Mouse (Mus musculus) mouse trophoblast stem cell (cell line): ENCODE measurements around the gene Methig1.
"Not testable (repeated sequence)": the region's sequence is repeated elsewhere in the genome, so short reads cannot be mapped to it uniquely, and the experiment has no call there.

ENCODE experiments used
- in situ Hi-C, 2 experiments: fragments of 300-500 bp; cut with MseI, MboI; formaldehyde crosslinking; loops; 2 replicates in 1 of 2; 3 replicates in 1 of 2; pipeline ENCODE4 v1.15.1; 2025

Methig1 gene

GRCm38 (mm10) chr15:100352711-100353250 is at the start of gene Methig1, which contains the start of gene Mettl7a2:
Methig1 (plus strand) TSS chr15:100353149.
Mettl7a2 (plus strand) TSS chr15:100353200.
- in situ Hi-C loops, result no loop called here

DNA sequence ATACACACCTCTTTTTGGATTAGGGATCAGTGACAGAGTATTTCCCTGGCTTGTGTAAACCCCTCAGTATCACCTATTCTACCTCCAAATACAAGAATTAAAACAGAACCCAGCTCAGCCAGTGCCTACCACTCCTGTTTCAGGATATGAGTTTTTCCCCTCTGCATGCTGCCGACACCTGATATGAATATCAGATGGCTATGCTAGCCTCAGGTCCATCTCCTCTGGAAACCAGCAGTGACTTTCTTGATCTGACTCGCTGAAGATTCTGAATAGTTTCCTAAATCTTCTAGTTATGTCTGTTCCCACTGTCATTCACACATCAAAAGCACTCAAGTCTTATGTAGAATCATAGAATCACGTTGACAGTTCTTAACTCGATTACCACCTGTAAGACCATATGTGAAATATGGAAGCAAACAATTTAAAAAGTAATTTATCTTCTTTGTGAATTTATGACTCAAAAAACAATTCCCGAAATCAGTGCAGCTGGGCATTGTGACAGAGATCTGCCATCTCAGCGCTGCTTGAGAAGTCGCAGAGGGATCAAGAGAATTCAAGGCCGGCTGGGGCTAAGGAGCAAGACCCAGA is 49.4 kb upstream of the Methig1 start:
- in situ Hi-C loops, result no loop called here

- in situ Hi-C loops, result no loop called here
Measured at GRCm38 (mm10) chr15:100304019-100304991, 48.6 kb upstream of the Methig1 start, which contains the start of gene Mettl7a1. Mettl7a1 (plus strand) TSS chr15:100304140.

- in situ Hi-C loops, result no loop called here
Measured at GRCm38 (mm10) chr15:100306201-100306600, 46.7 kb upstream of the Methig1 start.

GRCm38 (mm10) chr15:100307438-100308096 is 45.4 kb upstream of the Methig1 start:
- in situ Hi-C loops, result not testable (repeated sequence)

- in situ Hi-C loops, result no loop called here
Measured at GRCm38 (mm10) chr15:100312346-100312745, 40.6 kb upstream of the Methig1 start.

- in situ Hi-C loops, result no loop called here
Measured at GRCm38 (mm10) chr15:100314448-100315145, 38.4 kb upstream of the Methig1 start.

DNA sequence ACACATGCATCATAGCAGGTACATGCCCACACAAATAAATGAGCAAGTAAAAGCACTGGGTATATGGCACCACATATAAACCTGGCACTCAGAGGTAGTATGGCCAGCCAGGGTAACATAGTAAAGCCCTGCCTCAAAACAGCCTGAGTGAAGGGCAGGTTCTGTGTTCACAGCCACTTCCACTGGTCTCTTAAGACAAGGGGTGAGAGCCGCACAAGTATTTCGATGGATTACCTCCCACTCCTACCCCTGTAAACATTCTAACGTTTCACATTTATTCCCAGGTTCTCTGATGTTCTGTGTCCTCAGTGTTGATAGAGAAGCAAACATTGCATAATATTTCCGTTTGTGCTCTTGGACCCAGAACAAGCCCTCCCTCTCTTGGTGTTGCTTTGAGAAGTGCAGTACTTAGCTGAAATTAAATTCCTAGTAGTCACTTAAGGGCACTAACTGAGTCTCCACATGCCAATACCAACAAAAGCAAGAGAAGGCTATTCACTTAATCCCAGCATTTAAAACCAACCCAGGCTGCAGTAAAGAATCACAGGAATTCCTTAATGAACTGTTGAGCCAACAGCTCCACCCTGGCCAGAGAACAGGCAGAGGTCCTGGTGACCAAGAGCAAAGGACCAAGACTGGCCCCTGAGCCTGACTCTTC is 34.8 kb upstream of the Methig1 start:
- in situ Hi-C loops, result not testable (repeated sequence)

DNA sequence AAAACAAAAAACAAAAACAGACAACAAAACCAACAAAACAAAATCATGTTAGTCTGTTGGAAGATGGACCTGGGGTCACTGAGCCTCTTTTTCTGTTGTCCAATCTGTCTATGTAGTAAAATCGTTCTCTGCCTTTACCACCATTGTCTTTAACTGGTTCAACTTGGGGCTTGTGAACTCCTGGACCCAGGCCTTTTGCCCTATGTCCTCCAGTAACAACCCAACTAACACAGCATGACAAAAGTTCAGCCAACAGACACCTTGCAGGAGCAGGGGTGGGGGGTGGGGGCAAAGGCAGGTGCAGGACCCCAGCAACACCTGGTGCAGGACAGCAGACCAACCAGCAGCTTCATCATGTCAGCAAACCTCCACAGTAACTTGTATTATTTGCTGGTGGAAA is 33.1 kb upstream of the Methig1 start:
- in situ Hi-C loops, result no loop called here

- in situ Hi-C loops, result no loop called here
Measured at GRCm38 (mm10) chr15:100320295-100320905, 32.5 kb upstream of the Methig1 start.

DNA sequence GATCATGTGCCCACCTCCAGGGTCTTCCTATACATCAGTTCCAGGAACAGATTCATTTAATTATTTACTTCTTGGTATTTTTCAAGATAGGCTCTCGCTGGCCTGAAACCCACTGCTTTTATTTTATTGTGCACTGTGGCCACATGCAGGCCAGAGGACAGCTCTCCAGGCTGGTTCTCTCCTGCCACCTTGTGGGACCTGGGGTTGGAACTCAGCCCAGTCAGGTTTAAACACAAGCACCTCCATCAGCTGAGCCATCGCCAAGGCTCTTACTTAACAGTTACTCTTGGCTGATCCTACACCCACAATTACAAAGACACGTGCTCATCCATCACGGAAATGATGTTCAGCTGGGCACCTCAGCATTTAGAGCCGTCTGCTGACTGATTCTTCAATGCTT is 31.8 kb upstream of the Methig1 start:
- in situ Hi-C loops, result no loop called here

GRCm38 (mm10) chr15:100324021-100324591 is 28.8 kb upstream of the Methig1 start:
- in situ Hi-C loops, result no loop called here

DNA sequence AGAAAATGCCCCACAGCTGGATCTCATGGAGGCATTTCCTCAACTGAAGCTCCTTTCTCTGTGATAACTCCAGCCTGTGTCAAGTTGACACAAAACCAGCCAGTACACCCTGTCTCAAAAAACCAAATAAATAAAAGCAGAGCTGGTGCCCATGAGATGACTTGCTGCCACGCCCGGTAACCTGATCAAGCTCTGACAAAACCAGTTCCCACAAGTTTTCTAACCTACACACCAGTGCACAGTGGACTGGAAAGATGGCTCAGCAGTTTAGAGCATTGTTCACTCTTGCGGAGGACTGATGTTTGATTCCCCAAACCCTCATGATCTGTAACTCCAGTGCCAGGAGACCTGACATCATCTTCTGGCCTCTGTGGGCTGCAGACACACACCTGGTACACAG is 27.7 kb upstream of the Methig1 start:
- in situ Hi-C loops, result no loop called here

- in situ Hi-C loops, result not testable (repeated sequence)
Measured at GRCm38 (mm10) chr15:100328089-100328488, 24.9 kb upstream of the Methig1 start.

DNA sequence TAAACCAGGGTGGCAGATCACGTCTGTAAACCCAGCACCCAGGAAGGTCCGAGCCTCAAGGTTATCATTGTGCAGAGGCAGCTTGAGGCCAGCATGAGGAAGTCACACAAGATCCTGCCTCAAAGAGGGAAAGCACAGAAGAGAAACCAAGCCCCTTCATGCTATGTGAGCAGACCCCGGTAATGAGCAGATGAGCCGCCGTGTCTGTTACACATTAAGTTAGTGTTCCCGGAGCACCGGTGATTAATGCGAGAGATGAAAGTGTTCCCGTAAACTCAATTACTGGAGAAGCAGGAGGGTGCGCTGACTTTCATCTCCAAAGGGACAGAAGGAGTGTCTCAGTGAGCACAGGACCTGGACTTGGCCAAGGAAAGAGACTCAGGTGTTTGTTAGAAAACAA is 23.6 kb upstream of the Methig1 start:
- in situ Hi-C loops, result not testable (repeated sequence)

GRCm38 (mm10) chr15:100330739-100331138 is 22.2 kb upstream of the Methig1 start:
- in situ Hi-C loops, result no loop called here

- in situ Hi-C loops, result not testable (repeated sequence)
Measured at GRCm38 (mm10) chr15:100332077-100332961, 20.6 kb upstream of the Methig1 start.

DNA sequence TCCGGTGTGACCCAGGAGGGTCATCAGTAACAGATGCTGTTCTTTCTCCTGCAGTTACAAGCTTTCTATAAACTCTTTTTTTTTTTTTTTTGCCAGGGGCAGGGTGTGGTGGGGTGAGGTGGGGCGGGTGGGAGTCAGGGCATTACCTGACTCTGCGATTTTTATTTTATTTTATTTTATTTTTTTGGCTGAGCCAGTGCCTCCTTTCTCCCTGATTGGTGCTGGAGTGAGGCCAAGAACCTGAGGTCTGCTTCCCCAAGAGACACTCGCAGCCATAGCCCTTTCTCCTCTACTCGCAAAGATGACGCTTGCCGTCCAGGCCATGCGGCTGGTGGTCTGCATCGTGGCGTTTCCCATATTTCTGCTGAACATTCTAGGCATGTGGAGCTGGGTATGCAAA is 18.3 kb upstream of the Methig1 start, which contains the start of gene Mettl7a3:
Gene Mettl7a3, plus strand, starts transcription at position 301 of the 400 bp plus-strand sequence.
- in situ Hi-C loops, result no loop called here

GRCm38 (mm10) chr15:100337328-100337727 is 15.6 kb upstream of the Methig1 start:
- in situ Hi-C loops, result not testable (repeated sequence)
